Mouse (Mus musculus) MEL (cell line): ENCODE data around the gene Prss12. TPM values are rescaled to one million over a fixed set of nuclear protein-coding genes. Genes with fewer than 3 reads are reported as not detected.

Experiments used
- DNase-seq: peaks from one replicate; pipeline ENCODE4 v3.0.0; 2011; ENCODE audit warnings: low read depth, low spot score
- H3K27ac ChIP-seq: 2 replicates; pipeline ENCODE4 v1.5.1; 2012; ENCODE audit warnings: low read depth, mild to moderate bottlenecking, control low read depth, low read length, moderate library complexity; ENCODE audit not compliant: control insufficient read depth
- H3K27me3 ChIP-seq, 2 experiments: fragments of 150-350 bp in 1 of 2; sonication (generic) in 1 of 2; 2 replicates each; pipeline ENCODE4 v1.6.1; 2012; ENCODE audit warnings: low read length in 2 of 2, mild to moderate bottlenecking in 2 of 2, improper control_type of control experiment in 1 of 2, moderate library complexity in 1 of 2; ENCODE audit not compliant: insufficient read depth in 2 of 2, control insufficient read depth in 1 of 2
- H3K36me3 ChIP-seq, 2 experiments: 2 replicates each; pipeline ENCODE4 v1.6.1; 2012 to 2014; ENCODE audit warnings: low read length in 2 of 2, improper control_type of control experiment in 1 of 2, inconsistent platforms in 1 of 2, mild to moderate bottlenecking in 1 of 2; ENCODE audit not compliant: insufficient read depth in 2 of 2, control insufficient read depth in 1 of 2
- H3K4me1 ChIP-seq, 2 experiments: fragments of 150-350 bp in 1 of 2; sonication (generic) in 1 of 2; 2 replicates each; pipeline ENCODE4 v1.6.1; 2012; ENCODE audit warnings: low read length in 2 of 2, improper control_type of control experiment in 1 of 2, mild to moderate bottlenecking in 1 of 2; ENCODE audit not compliant: insufficient read depth in 2 of 2, control insufficient read depth in 1 of 2
- H3K4me3 ChIP-seq, 2 experiments: fragments of 150-350 bp in 1 of 2; sonication (generic) in 1 of 2; 2 replicates each; pipeline ENCODE4 v1.5.1; 2012; ENCODE audit warnings: low read depth in 2 of 2, low read length in 2 of 2, mild to moderate bottlenecking in 2 of 2, moderate library complexity in 2 of 2, control low read depth in 1 of 2, improper control_type of control experiment in 1 of 2; ENCODE audit not compliant: control insufficient read depth in 1 of 2, insufficient read depth in 1 of 2
- H3K79me2 ChIP-seq: 2 replicates; pipeline ENCODE4 v1.6.1; 2012; ENCODE audit warnings: mild to moderate bottlenecking, low read length, moderate library complexity; ENCODE audit not compliant: control insufficient read depth, poor library complexity, insufficient read depth
- H3K9ac ChIP-seq: 2 replicates; pipeline ENCODE4 v1.6.1; 2012; ENCODE audit warnings: low read depth, mild to moderate bottlenecking, control low read depth, low read length, moderate library complexity; ENCODE audit not compliant: control insufficient read depth, poor library complexity, severe bottlenecking
- H3K9me3 ChIP-seq: fragments of 150-350 bp; sonication (generic); replicated peaks from 2 replicates; pipeline ENCODE4 v1.6.1; 2012; ENCODE audit warnings: mild to moderate bottlenecking, low read length, improper control_type of control experiment, moderate library complexity; ENCODE audit not compliant: insufficient read depth
- CHD1 ChIP-seq: IDR thresholded peaks from 2 replicates; pipeline ENCODE4 v1.6.1; 2012; ENCODE audit warnings: low read depth, mild to moderate bottlenecking, inconsistent platforms, low read length, improper control_type of control experiment
- CTCF ChIP-seq, 3 experiments: IDR thresholded peaks in 2 of 3; conservative IDR thresholded peaks in 1 of 3; 2 replicates each; pipeline ENCODE4 v1.5.1; 2011 to 2012; ENCODE audit warnings: low read length in 3 of 3, low read depth in 2 of 3, mild to moderate bottlenecking in 2 of 3, improper control_type of control experiment in 1 of 3, inconsistent platforms in 1 of 3, mixed read lengths in 1 of 3, moderate library complexity in 1 of 3; ENCODE audit not compliant: control insufficient read depth in 1 of 3, insufficient read depth in 1 of 3, poor library complexity in 1 of 3, severe bottlenecking in 1 of 3
- E2F4 ChIP-seq: IDR thresholded peaks from 2 replicates; pipeline ENCODE4 v1.6.1; 2011; ENCODE audit warnings: low read depth, low read length, improper control_type of control experiment, borderline replicate concordance
- ELF1 ChIP-seq: IDR thresholded peaks from 2 replicates; pipeline ENCODE4 v1.6.1; 2014; ENCODE audit warnings: low read depth, mild to moderate bottlenecking, inconsistent platforms, low read length, improper control_type of control experiment, moderate library complexity
- EP300 ChIP-seq, 2 experiments: IDR thresholded peaks; 2 replicates each; pipeline ENCODE4 v1.6.1; 2011; ENCODE audit warnings: improper control_type of control experiment in 2 of 2, low read length in 2 of 2, low read depth in 1 of 2, mild to moderate bottlenecking in 1 of 2
- GATA1 ChIP-seq: IDR thresholded peaks from 2 replicates; pipeline ENCODE4 v1.6.1; 2011; ENCODE audit warnings: low read depth, low read length, improper control_type of control experiment
- HCFC1 ChIP-seq: IDR thresholded peaks from 2 replicates; pipeline ENCODE4 v1.6.1; 2012; ENCODE audit warnings: low read depth, mild to moderate bottlenecking, inconsistent platforms, low read length, improper control_type of control experiment, moderate library complexity
- JUND ChIP-seq: IDR thresholded peaks from 2 replicates; pipeline ENCODE4 v1.6.1; 2011; ENCODE audit warnings: low read depth, mild to moderate bottlenecking, improper control_type of control experiment, low read length
- KAT2A ChIP-seq: conservative IDR thresholded peaks from 2 replicates; pipeline ENCODE4 v1.6.1; 2012; ENCODE audit warnings: low read depth, low read length, improper control_type of control experiment, inconsistent platforms
- MAX ChIP-seq: IDR thresholded peaks from 2 replicates; pipeline ENCODE4 v1.6.1; 2011; ENCODE audit warnings: low read length, improper control_type of control experiment
- MAZ ChIP-seq: IDR thresholded peaks from 2 replicates; pipeline ENCODE4 v1.6.1; 2012; ENCODE audit warnings: low read depth, mild to moderate bottlenecking, inconsistent platforms, low read length, improper control_type of control experiment
- MXI1 ChIP-seq: IDR thresholded peaks from 2 replicates; pipeline ENCODE4 v1.6.1; 2011; ENCODE audit warnings: mild to moderate bottlenecking, low read depth, low read length, improper control_type of control experiment
- MYB ChIP-seq: IDR thresholded peaks from 2 replicates; pipeline ENCODE4 v1.6.1; 2011; ENCODE audit warnings: mild to moderate bottlenecking, low read depth, low read length, improper control_type of control experiment
- MYC ChIP-seq: IDR thresholded peaks from 2 replicates; pipeline ENCODE4 v1.6.1; 2011; ENCODE audit warnings: low read depth, mild to moderate bottlenecking, low read length, improper control_type of control experiment, moderate library complexity
- NELFE ChIP-seq: IDR thresholded peaks from 2 replicates; pipeline ENCODE4 v1.6.1; 2011; ENCODE audit warnings: low read depth, low read length, improper control_type of control experiment
- NRF1 ChIP-seq: IDR thresholded peaks from 2 replicates; pipeline ENCODE4 v1.6.1; 2014; ENCODE audit warnings: low read depth, mild to moderate bottlenecking, inconsistent platforms, low read length, improper control_type of control experiment, moderate library complexity; ENCODE audit not compliant: poor library complexity, insufficient read depth, severe bottlenecking
- POLR2A ChIP-seq, 2 experiments: IDR thresholded peaks; 2 replicates each; pipeline ENCODE4 v1.6.1; 2011 to 2012; ENCODE audit warnings: low read length in 2 of 2, mild to moderate bottlenecking in 2 of 2, control low read depth in 1 of 2, improper control_type of control experiment in 1 of 2, low read depth in 1 of 2, moderate library complexity in 1 of 2; ENCODE audit not compliant: control insufficient read depth in 1 of 2, insufficient read depth in 1 of 2, poor library complexity in 1 of 2
- POLR2AphosphoS2 ChIP-seq: IDR thresholded peaks from 2 replicates; pipeline ENCODE4 v1.6.1; 2011; ENCODE audit warnings: low read length, improper control_type of control experiment
- POLR2AphosphoS5 ChIP-seq: IDR thresholded peaks from 2 replicates; pipeline ENCODE4 v1.6.1; 2012; ENCODE audit warnings: low read depth, borderline replicate concordance, mild to moderate bottlenecking, inconsistent platforms, low read length, moderate library complexity, mixed read lengths
- RAD21 ChIP-seq: IDR thresholded peaks from 2 replicates; pipeline ENCODE4 v1.6.1; 2011; ENCODE audit warnings: mild to moderate bottlenecking, low read depth, low read length, improper control_type of control experiment
- RCOR1 ChIP-seq: IDR thresholded peaks from 2 replicates; pipeline ENCODE4 v1.6.1; 2012; ENCODE audit warnings: low read depth, mild to moderate bottlenecking, inconsistent platforms, low read length, improper control_type of control experiment
- SIN3A ChIP-seq: IDR thresholded peaks from 2 replicates; pipeline ENCODE4 v1.6.1; 2012; ENCODE audit warnings: low read length, improper control_type of control experiment, inconsistent platforms
- SMC3 ChIP-seq: IDR thresholded peaks from 2 replicates; pipeline ENCODE4 v1.6.1; 2011; ENCODE audit warnings: low read depth, low read length, improper control_type of control experiment
- TAL1 ChIP-seq: IDR thresholded peaks from 2 replicates; pipeline ENCODE4 v1.6.1; 2012; ENCODE audit warnings: mild to moderate bottlenecking, inconsistent platforms, low read length, moderate library complexity, mixed read lengths
- TCF12 ChIP-seq: IDR thresholded peaks from 2 replicates; pipeline ENCODE4 v1.6.1; 2014; ENCODE audit warnings: low read depth, mild to moderate bottlenecking, inconsistent platforms, low read length, improper control_type of control experiment, moderate library complexity
- UBTF ChIP-seq: IDR thresholded peaks from 2 replicates; pipeline ENCODE4 v1.6.1; 2012; ENCODE audit warnings: low read depth, mild to moderate bottlenecking, inconsistent platforms, low read length, improper control_type of control experiment, moderate library complexity, borderline replicate concordance; ENCODE audit not compliant: insufficient read depth
- USF2 ChIP-seq, 2 experiments: IDR thresholded peaks; 2 replicates each; pipeline ENCODE4 v1.6.1; 2011 to 2012; ENCODE audit warnings: improper control_type of control experiment in 2 of 2, low read length in 2 of 2, borderline replicate concordance in 1 of 2, inconsistent platforms in 1 of 2, low read depth in 1 of 2, mild to moderate bottlenecking in 1 of 2; ENCODE audit not compliant: insufficient read depth in 1 of 2
- ZC3H11A ChIP-seq: IDR thresholded peaks from 2 replicates; pipeline ENCODE4 v1.6.1; 2012; ENCODE audit warnings: low read depth, mild to moderate bottlenecking, inconsistent platforms, low read length, improper control_type of control experiment
- ZKSCAN1 ChIP-seq: IDR thresholded peaks from 2 replicates; pipeline ENCODE4 v1.6.1; 2012; ENCODE audit warnings: low read depth, mild to moderate bottlenecking, inconsistent platforms, low read length, improper control_type of control experiment, moderate library complexity
- ZNF384 ChIP-seq: IDR thresholded peaks from 2 replicates; pipeline ENCODE4 v1.6.1; 2012; ENCODE audit warnings: low read depth, mild to moderate bottlenecking, inconsistent platforms, low read length, improper control_type of control experiment
- polyA plus RNA-seq, 2 experiments: library from polyadenylated mRNA; stranded (reverse) in 1 of 2; unstranded in 1 of 2; fragments of >175 nt in 1 of 2; fragments of >200 nt in 1 of 2; gene quantifications; 2 replicates each; pipeline versions ENCODE4 v1.2.1 to v1.2.4; 2012; ENCODE audit warnings: low replicate concordance in 2 of 2, low read depth in 1 of 2; ENCODE audit not compliant: insufficient read length in 2 of 2, insufficient read depth in 1 of 2, missing spikeins in 1 of 2
- total RNA-seq: library from RNA; depleted of rRNA; stranded (reverse); fragments of 300-350 nt; gene quantifications from 2 replicates; pipeline ENCODE4 v1.2.3, GENCODE M21; 2012

The Prss12 gene
- total and polyA plus RNA-seq, 3 experiments: 0.23 TPM; not detected in 2

- peak; percentile 65 for TF ChIP-seq KAT2A
- no peak for TF ChIP-seq SIN3A
- TF ChIP-seq JUND: no peak
- TF ChIP-seq ELF1: no peak
- TF ChIP-seq ZC3H11A: no peak
- TF ChIP-seq POLR2AphosphoS2: peak; percentile 100
- TF ChIP-seq ZKSCAN1: no peak
- TF ChIP-seq NELFE: peak; percentile 100
- no peak for TF ChIP-seq ZNF384
- TF ChIP-seq HCFC1: peak; percentile 88
- no peak for TF ChIP-seq RAD21
- peak; percentile 98 to 99 for TF ChIP-seq POLR2A (IDR thresholded peaks at IDR 0.05; ENCODE audit: control insufficient read depth in 1 of 2, insufficient read depth in 1 of 2, low read depth in 1 of 2, low read length in 2 of 2, poor library complexity in 1 of 2)
- TF ChIP-seq MXI1: 0 out of 2 replicates have a peak, but pooled peaks have one; percentile 36
- peak; percentile 67 for TF ChIP-seq NRF1
- TF ChIP-seq RCOR1: no peak
- TF ChIP-seq UBTF: 0 out of 2 replicates have a peak, but pooled peaks have one; percentile 60
- TF ChIP-seq EP300 (IDR thresholded peaks at IDR 0.05; ENCODE audit: low read depth in 1 of 2, low read length in 2 of 2): no peak
Observed at GRCm38 (mm10) chr3:123508056-123508674, 61.5 kb downstream of the Prss12 start (continued).

DNA sequence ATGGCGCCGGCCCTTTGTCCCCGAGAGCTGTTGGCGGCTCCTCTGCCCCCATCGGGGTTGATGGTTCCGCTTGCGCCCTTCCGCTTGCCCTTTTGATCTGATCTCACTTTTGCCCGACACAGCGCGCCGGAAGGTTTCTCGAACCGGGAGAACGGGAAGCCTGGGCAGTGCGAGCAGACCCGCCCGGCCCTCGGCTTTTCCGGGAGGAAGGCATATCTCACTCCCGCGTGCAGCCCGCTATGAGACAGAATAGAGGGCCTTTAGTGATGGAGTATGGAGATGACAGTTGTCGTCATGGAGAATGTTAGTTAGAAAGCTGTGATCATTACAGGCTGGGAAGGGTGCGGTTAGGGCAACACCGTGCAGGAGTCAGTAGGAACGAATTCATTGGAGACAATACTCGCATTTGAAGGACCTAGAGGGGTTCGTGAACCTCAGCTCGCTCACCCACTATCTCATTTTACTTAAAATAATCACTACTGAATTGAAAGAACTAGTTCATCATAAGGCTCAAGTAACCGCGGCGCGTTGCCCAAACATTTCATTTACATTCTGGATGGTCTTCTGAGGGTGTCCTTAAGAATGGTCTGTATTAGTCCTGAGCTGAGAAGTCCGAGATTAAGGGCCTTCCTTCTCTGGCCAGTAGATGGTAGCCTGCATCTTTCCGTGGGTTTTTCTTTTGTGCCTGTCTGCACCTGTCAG lies 62.1 kb downstream of the Prss12 start:
- peak overlapping the region; percentile 99 for H3K27ac ChIP-seq
- H3K9ac ChIP-seq: peak overlapping the region; percentile 98
- no peak for TF ChIP-seq EP300 (IDR thresholded peaks at IDR 0.05; ENCODE audit: low read depth in 1 of 2, low read length in 2 of 2)
- no peak for TF ChIP-seq TCF12
- peak; percentile 61 for TF ChIP-seq MAX
- TF ChIP-seq CTCF (IDR thresholded peaks at IDR 0.05 in 2 of 3, conservative IDR thresholded peaks at IDR 0.05 in 1 of 3; ENCODE audit: control insufficient read depth in 1 of 3, insufficient read depth in 1 of 3, low read depth in 2 of 3, low read length in 3 of 3, poor library complexity in 1 of 3, severe bottlenecking in 1 of 3): peak; percentile 13 to 37 (median 13); a peak in 3 of 6 replicates
- peak; percentile 29; the same call in 1 of the 2 replicates for TF ChIP-seq KAT2A
- no peak for TF ChIP-seq MYB
- TF ChIP-seq POLR2A (IDR thresholded peaks at IDR 0.05; ENCODE audit: control insufficient read depth in 1 of 2, insufficient read depth in 1 of 2, low read depth in 1 of 2, low read length in 2 of 2, poor library complexity in 1 of 2): peak in 1 of 2 experiments; percentile 75; a peak in 3 of 4 replicates
- peak; percentile 69; the same call in 1 of the 2 replicates for TF ChIP-seq ELF1
- no peak for TF ChIP-seq POLR2AphosphoS5
- no peak for TF ChIP-seq RCOR1
- no peak; the same call in 1 of the 2 replicates for TF ChIP-seq SMC3
- TF ChIP-seq E2F4: no peak; the same call in 1 of the 2 replicates
- TF ChIP-seq MYC: peak; percentile 36; the same call in 1 of the 2 replicates
- TF ChIP-seq USF2 (IDR thresholded peaks at IDR 0.05; ENCODE audit: borderline replicate concordance in 1 of 2, insufficient read depth in 1 of 2, low read depth in 1 of 2, low read length in 2 of 2): no peak
- TF ChIP-seq MAZ: peak; percentile 38; the same call in 1 of the 2 replicates
- TF ChIP-seq GATA1: no peak
- no peak for TF ChIP-seq TAL1
- peak; percentile 60; the same call in 1 of the 2 replicates for TF ChIP-seq SIN3A
- TF ChIP-seq NRF1: no peak
- TF ChIP-seq ZNF384: no peak
- peak; percentile 33 for TF ChIP-seq RAD21
- peak; percentile 88 for TF ChIP-seq CHD1
- H3K4me3 ChIP-seq: peak overlapping the region; percentile 65 to 95
- H3K27me3 ChIP-seq: no peaks in the 10 kb centered on the region
- DNase-seq: no peak
- H3K79me2 ChIP-seq: peaks cover 16% of the 10 kb centered on the region
- peaks cover 6 to 17% of the 10 kb centered on the region in 2 experiments; a peak in 2 of 4 replicates for H3K36me3 ChIP-seq
- peaks cover 0 to 11% of the 10 kb centered on the region in 2 experiments; a peak in 1 of 4 replicates for H3K4me1 ChIP-seq
- H3K9me3 ChIP-seq: no peaks in the 10 kb centered on the region
